Mouse (Mus musculus): ENCODE measurements around the gene Pick1.

Gene Pick1

DNA sequence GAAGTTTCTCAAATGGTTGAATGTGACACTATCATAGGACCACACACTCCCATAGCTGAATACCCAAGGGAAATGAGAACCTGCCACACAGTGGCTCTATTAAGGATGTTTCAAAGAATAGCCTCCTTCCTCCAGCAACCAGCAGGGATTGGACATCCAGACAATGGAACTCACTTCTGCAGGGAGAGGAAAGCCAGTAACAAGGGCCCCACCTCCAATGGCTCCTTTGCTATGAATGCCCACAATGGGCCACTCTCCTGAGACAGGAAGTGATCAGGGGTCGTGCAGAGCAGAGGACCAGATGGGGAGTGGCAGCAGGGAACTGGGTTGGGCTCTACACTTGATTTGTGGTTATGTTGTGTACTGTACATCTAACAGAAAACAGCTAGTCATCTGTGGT is 39.5 kb downstream of the Pick1 start:
- intact Hi-C loops (cut with DNase I), result no loop called here

DNA sequence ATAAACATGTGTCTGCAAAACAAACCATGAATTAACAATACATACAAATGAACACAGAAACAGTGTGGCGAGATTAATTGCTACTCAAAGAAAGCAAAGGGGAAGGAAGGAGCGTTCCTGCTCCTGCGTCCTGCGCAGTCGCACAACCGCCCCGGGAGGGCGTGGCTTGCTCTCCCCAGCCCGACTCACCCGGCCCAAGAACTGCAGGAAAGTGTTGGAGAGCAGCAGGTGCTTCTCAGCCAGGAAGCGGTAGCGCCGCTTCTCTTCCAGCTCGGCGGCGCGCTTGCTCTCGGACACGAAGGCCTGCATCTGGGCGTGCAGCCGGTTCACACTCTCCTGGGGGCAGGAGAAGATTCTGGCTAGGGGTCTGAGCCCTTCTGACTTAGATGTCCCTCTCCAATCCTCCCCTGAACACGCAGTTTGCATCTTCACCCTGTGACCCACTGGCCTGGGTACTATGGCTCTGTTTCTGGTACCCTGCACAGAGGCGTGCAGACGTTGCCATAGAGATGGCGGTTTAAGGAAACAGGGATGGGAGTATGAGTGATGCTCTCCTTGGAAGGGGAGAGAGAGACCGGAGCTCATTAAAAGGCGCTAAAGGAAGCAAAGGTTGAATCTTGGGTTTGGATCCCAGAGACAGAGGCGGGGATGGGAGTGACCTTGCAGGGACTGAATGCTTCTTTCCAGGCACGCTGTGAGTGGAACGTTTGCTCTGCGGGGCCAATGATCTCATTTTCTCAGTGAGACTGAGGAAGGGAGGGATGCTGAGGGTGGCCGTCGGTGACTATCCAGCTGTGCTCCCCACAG is 41.5 kb downstream of the Pick1 start:
- intact Hi-C loops (cut with DNase I), result no loop called here

DNA sequence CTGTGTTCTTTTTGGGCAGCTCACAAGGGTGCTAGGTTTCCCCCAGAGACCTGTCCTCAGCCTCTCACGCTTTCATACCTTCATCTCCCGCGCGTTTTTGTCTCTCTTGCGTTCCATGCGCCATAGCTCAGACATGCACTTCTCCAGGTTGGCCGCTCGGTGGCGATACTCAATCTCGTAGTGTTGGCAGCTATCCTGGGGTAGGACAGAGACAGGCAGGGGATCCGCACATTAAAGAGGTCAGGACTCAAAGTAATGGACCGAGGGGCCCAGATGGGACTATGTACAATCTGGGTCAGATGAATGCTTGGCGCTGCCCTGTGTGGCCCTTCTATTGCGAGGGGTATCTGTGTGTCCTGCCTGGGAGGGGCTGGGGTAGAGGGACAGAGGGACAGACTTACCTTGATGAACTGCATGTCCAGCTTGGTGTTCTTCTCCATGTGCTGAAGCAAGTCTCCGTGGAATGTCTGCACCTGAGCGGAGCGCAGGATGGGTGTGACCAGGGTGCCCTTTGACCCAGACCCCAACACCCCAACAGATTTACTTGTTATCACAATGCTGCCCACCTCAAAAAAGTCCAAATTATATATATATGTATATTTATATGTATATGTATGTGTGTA is 42.3 kb downstream of the Pick1 start:
- intact Hi-C loops (cut with DNase I), result no loop called here

DNA sequence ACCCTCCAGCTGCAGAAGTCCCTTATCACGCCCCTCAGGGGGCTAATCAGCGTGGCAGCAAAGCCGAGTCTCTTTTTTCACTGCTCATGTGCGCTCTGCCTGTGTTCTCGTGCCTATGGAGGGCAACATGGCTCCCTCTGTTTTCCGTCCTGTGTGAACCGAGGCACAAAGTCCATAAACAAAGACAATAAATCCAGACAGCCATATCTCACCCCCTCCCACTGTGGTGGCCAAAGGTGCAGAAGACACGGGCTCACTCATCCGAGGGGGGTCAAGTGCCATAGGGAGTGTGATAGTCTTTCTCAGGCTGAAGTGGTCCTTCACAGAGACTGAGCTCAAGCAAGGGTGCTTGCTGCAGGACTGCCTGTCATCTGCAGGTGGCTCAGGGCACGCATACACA is 44.0 kb downstream of the Pick1 start:
- intact Hi-C loops (cut with DNase I), result no loop called here

DNA sequence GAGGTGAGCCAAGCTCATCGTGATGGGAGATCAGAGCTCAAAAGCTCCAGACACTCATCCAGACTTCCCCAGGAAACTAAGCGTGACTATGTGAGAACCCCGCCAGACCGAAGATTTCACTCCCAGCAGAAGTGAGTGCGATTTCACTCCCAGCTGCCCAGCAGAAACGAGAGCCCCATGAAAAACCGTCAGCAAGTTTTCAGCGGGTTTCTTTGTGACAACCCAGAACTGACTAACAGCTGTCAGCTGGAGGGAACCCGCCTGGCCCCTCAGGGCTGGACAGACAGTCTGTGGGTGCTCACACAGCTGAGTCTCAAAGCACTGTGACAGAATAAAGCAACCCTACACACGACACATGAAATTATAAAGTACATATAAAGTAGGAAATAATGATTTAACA is 48.8 kb downstream of the Pick1 start:
- intact Hi-C loops (cut with DNase I), result no loop called here

DNA sequence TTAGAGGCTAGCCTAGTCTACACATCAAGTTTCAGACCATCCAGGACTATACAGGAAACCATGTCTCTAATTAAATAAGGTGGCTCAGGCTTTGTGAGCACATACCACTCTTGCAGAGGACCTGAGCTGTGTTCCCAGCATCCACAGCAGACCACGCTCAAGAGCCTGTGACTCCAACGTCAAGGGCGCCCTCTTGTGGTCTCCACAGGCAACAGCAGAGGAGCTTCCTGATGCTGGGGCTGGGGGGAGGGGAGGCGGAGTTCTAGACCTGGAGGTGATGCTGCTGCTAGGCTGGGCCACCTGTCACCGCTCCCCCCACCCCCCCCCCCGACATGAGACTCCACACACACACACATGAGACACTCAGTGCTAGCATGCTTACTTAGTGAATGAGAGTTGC is 51.2 kb downstream of the Pick1 start:
- intact Hi-C loops (cut with DNase I), result no loop called here

DNA sequence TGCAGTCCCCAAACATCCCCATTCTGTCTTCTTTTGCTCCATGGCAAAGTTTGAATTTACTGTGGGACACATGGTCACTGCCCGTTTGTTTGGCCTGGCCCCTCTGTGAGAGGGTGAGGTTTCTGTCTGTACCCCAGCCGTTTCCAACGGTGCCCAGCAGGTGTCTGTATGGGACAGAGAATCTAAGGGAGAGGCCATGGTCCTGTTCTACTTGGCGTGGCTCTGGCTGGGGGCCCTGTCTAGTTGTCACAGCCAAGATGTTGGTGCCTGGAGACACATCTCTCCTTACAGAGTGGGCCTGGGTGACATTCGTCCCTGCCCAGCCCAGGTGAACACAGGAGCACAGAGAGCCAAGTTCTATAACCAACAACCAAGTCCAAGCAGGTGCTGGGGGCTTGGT is 51.9 kb downstream of the Pick1 start:
- intact Hi-C loops (cut with DNase I), result no loop called here

DNA sequence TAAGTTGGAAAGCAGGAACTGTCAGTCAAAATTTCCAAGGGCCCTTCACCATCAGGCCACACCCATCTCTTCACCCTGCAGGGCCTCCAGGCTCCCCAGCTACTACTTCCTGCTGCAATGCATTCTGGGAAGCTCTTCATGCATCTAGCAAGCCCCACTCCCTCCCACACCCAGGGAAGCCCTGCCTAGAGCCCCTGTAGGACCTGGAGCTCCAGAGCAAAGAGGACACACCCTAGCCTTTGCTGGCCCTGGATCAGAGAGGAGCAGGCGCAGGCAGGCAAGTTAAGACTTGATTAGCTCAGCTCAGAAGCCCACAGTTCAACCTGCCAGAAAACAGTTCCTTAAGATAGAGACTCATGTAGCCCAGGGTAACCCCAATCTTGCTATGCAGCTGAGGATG is 52.4 kb downstream of the Pick1 start:
- intact Hi-C loops (cut with DNase I), result no loop called here

DNA sequence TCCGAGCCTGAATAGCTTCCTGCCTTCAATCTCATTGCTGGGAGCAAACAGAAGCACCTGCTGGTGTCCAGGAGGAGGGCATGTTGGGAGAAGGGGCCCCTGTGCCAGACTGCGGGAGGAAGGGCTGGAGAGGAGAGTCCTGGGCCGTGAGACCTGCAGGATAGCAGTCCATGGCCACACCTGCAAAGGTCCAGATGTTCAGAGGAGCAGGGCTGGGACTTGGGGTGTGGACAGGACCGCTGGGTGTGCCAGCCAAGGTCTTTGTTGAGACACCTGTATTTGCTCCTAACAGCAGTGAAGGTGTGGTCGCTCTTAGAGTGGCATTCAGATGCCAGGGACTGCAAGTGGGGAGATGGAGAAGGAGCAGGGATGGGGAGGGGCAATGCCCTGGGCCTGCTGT is 53.5 kb downstream of the Pick1 start:
- intact Hi-C loops (cut with DNase I), result no loop called here

DNA sequence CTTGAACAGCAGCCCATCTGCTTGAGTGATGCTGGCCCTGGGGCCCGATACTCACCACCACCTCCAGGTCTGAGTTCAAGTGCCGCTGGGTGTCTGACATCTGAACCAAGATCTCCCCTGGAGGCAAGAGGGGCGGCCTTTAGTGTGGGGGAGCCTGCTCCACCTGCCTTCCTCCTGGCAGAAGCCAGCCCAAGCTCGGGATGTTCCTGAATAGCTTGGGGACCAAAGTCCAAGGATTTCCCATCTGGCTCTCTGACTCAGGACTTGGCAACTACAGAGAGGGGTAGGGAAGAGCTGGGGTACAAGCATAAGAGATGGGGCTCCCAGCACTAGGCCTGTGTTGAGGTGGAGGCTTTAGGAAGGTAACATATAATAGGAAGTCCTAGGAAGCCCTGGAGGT is 54.4 kb downstream of the Pick1 start:
- intact Hi-C loops (cut with DNase I), result no loop called here

DNA sequence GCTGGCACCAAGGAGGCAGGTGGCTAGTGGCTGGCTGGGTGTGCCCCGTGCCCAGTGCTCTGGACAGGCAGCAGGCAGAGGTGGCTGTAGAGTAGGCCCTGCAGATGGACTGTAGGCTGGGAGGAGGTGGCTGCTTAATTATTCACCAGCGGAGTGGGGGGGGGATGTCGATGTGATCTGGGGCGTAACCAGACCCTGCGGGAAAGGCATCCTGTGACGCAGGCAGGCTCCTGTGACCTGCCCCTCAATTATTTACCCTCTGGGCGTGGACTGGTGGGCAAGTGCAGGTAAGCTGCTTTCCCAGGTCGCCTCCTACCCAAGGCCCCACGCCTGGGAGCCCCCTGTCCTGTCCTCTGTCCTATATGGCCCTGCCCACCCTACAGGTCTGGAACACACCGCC is 56.4 kb downstream of the Pick1 start, which contains the start of gene Baiap2l2:
Baiap2l2 (minus strand) TSS at position 139 of the 400 bp plus-strand sequence.
- intact Hi-C loops (cut with DNase I), result no loop called here

DNA sequence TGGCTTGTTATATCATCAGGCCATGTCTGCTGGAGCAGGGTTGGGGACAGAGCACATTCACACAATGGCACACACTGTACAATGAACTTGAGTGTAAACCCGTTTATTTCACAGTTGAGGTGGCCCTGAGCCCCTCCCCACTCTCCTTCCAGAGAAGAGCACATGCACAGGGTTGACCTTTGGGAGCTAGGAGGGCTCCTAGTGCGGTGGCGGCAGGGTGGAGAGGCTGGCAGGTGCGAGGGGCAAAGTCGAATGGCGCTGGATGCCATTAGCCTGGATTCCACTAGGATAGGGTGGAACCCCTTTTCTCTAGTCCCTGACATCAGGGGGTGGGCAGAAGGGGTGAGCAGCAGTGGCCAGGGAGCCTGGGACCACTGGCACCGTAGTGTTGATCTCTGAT is 57.2 kb downstream of the Pick1 start:
- intact Hi-C loops (cut with DNase I), result no loop called here

DNA sequence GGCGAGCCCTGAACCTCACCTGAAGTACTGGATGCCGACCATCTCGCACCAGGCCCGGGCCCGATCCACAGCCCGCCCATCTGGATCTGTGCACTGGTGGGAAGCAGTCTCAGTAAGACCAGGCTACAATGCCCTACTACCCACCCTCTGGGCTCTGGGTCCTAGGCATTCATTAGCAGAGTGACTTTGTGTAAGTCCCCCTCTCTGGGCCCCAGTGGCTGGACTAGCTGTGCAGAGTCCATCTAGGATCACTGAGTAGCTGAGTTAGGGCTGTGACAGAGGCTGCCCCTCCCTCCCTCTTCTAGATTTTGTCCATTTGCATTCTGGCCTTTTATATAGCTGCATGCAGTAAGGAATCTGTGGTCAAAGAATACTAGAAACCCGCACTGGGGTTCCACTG is 58.1 kb downstream of the Pick1 start:
- intact Hi-C loops (cut with DNase I), result no loop called here

DNA sequence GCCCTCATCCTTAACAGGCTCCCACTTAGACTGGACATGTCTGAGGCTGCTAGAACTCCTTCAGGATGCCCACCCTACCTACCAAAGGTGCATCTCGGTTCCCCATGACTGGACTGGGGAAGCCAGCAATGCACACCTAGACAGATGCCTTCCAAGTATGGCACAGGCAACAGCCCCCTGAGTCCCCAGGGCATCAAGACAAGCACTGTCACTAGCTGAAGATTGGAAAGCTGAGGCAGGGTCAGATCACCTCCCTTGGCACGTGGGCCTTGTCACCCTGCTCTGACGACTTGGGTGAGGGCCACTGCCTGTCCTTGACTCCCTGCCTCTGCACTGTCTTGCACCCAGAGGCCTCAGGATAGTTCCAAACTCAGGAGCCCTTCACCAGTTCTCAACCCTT is 59.4 kb downstream of the Pick1 start:
- intact Hi-C loops (cut with DNase I), result no loop called here

DNA sequence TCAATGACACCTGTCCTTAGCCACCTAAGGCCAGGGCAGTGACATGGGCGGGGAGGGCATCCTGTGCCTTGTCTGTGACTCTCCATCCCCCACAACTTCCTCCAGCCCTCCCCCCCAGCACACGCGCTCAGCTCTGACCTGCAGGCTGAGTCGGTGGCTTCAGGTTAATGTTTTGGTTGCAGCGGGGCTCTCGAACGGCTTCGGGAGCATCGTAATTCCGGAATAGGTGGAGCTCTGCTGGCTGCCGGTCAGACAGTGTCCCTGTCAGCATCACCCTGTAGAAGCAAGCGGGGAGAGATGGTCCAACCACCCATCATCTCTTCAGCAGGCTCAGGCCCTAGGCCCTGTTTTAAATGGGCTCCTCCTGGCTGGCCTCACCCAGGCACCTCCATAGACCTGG is 60.5 kb downstream of the Pick1 start:
- intact Hi-C loops (cut with DNase I), result no loop called here

DNA sequence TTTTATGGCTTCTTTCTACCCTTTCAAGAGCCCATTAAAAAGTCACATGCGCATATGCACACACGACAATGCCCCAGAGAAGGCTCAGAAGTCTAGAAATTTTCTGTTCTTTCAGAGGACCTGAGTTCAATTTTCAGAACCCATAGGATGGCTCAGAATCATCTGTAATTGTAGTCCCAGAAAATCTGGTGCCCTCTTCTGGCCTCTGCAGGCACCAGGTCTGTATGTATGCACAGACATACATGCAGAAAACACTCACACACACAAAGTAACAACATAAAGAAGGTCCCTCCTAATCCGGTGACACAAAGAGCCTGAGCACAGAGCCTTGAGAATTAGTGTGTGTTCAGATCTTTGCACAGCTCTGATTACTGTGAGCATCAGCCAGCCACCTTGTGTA is 61.4 kb downstream of the Pick1 start:
- intact Hi-C loops (cut with DNase I), result no loop called here

DNA sequence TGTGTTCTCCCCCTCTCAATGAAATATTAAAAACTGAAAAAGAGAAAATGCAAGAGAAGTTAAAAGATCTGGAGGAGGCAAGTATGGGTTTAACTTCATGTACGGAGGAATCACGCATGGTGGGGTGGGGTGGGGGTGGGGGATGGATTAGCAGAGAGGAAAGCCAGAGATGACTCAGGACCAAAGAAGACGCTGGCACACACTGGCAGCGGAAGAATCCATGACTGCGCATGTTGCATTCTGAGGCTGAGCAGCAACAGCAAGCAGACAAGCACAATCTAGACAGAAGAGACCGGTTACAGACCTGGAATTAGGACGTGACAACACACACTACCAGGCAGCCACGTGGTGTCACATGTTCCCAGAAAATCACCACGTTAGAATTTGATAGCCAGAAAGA is 63.8 kb downstream of the Pick1 start:
- intact Hi-C loops (cut with DNase I), result no loop called here

DNA sequence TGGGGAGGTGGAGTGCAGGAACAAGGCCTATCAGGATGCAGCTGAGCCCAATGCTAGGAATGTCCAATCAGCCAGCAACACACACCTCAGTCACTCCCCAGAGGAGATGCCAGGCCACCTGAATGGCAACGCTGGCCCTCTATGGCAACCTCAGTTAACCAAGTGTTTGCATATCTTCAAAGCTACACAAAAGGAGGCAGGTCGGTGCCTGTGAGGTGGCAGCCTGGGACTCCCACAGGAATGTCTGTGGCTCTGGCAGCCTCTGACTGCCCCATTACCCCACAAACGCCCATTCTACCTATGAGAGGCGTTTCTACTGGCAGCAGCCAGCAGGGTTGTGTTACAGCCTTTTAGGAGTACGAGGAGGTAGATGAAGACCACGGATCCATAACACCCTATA is 69.6 kb downstream of the Pick1 start:
- intact Hi-C loops (cut with DNase I), result no loop called here
